Mouse (Mus musculus) embryonic facial prominence, embryonic 12.5 days (tissue): ENCODE measurements around the gene Strn3. TPM values are rescaled to one million over a fixed set of nuclear protein-coding genes. Genes with fewer than 3 reads are reported as not detected.
A peak's percentile ranks its signal among the peaks of the same experiment; 100 is the strongest.
"Not testable (repeated sequence)": the region's sequence is repeated elsewhere in the genome, so short reads cannot be mapped to it uniquely, and the experiment has no call there.

Experiments
- ATAC-seq: fragments of 200-750 bp; cut with Nextera tagmentation; 2 replicates; pipeline ENCODE4 v1.8.0; 2017; ENCODE audit not compliant: insufficient number of reproducible peaks, insufficient read depth, low FRiP score, low TSS enrichment
- H3K27ac ChIP-seq: fragments of 300-500 bp; sonication (generic); 2 replicates; pipeline ENCODE4 v1.5.1; 2016; ENCODE audit warnings: mild to moderate bottlenecking
- H3K27me3 ChIP-seq: fragments of 300-500 bp; sonication (generic); 2 replicates; pipeline ENCODE4 v1.6.1; 2016; ENCODE audit warnings: mild to moderate bottlenecking, moderate library complexity
- H3K36me3 ChIP-seq: fragments of 300-500 bp; sonication (generic); 2 replicates; pipeline ENCODE4 v1.6.1; 2016; ENCODE audit warnings: mild to moderate bottlenecking
- H3K4me1 ChIP-seq: fragments of 300-500 bp; sonication (generic); 2 replicates; pipeline ENCODE4 v1.6.1; 2016
- H3K4me2 ChIP-seq: fragments of 300-500 bp; sonication (generic); replicated peaks from 2 replicates; pipeline ENCODE4 v1.6.1; 2016; ENCODE audit warnings: mild to moderate bottlenecking, moderate library complexity
- H3K4me3 ChIP-seq: fragments of 300-500 bp; sonication (generic); 2 replicates; pipeline ENCODE4 v1.5.1; 2016; ENCODE audit warnings: mild to moderate bottlenecking
- H3K9ac ChIP-seq: fragments of 300-500 bp; sonication (generic); 2 replicates; pipeline ENCODE4 v1.6.1; 2016; ENCODE audit warnings: mild to moderate bottlenecking, moderate library complexity
- H3K9me3 ChIP-seq: fragments of 300-500 bp; sonication (generic); 2 replicates; pipeline ENCODE4 v1.6.1; 2016; ENCODE audit warnings: mild to moderate bottlenecking, moderate library complexity
- WGBS: fragments of 180-500 bp; shearing (Covaris S2); methylation state at CpG from one replicate; pipeline ENCODE4 v1.1.7; 2016; 5-methylcytosine and 5-hydroxymethylcytosine counted together
- polyA plus RNA-seq: library from polyadenylated mRNA; unstranded; fragments of >200 nt; fragmentation: Nextera tagmentation; extraction: Ambion mirVana; gene quantifications from 2 replicates; pipeline ENCODE4 v1.2.1, GENCODE M21; 2016

The Strn3 gene
- polyA plus RNA-seq, 1 experiment from 2014 or later = 68.4 TPM

GRCm38 (mm10) chr12:51692870-51693269 lies 1.2 kb upstream of the Strn3 start:
- H3K4me3 ChIP-seq, ATAC-seq, H3K27ac ChIP-seq, H3K36me3 ChIP-seq, H3K9me3 ChIP-seq, H3K4me1 ChIP-seq, H3K27me3 ChIP-seq, H3K9ac ChIP-seq: not testable (repeated sequence)
- peak overlapping the region; percentile 71; the same call in 1 of the 2 replicates for H3K4me2 ChIP-seq
- 77% methylated on average over 10 of the region's 10 CpGs for WGBS

- peak; percentile 48 for ATAC-seq
- Histone ChIP-seq H3K36me3 (no peaks in the 10 kb centered on the region), H3K4me3 (peak within 1 kb of the TSS; percentile 98), H3K27me3 (no peaks in the 10 kb centered on the region), H3K9me3 (no peaks in the 10 kb centered on the region), H3K4me1 (peaks cover 7% of the 10 kb centered on the region; the same call in 1 of the 2 replicates), H3K4me2 (peak within 1 kb of the TSS; percentile 71), H3K27ac (peak within 1 kb of the TSS; percentile 100), H3K9ac (peak within 1 kb of the TSS; percentile 99)
- WGBS = under 1% methylated on average over 106 of the region's 108 CpGs
Observed at GRCm38 (mm10) chr12:51690893-51691844, 528 bp downstream of the Strn3 start, which contains the start of gene Ap4s1. Ap4s1 (plus strand) TSS chr12:51691033.

GRCm38 (mm10) chr12:51688546-51688945 lies 3.2 kb downstream of the Strn3 start:
- Histone ChIP-seq H3K27me3 (no peaks in the 10 kb centered on the region), H3K27ac (no peak overlapping the region), H3K9me3 (no peaks in the 10 kb centered on the region), H3K4me3 (no peak overlapping the region), H3K36me3 (no peaks in the 10 kb centered on the region), H3K4me1 (peaks cover 7% of the 10 kb centered on the region; the same call in 1 of the 2 replicates), H3K9ac (no peak overlapping the region), H3K4me2 (no peak overlapping the region)
- ATAC-seq = no peak
- 91% methylated on average over 2 of the region's 2 CpGs for WGBS

- no peaks in the 10 kb centered on the region for H3K27me3 ChIP-seq
- H3K4me2 ChIP-seq = no peak overlapping the region
- H3K9ac ChIP-seq = no peak overlapping the region
- H3K4me3 ChIP-seq = no peak overlapping the region
- no peaks in the 10 kb centered on the region for H3K36me3 ChIP-seq
- H3K4me1 ChIP-seq = peaks cover 7% of the 10 kb centered on the region; the same call in 1 of the 2 replicates
- H3K27ac ChIP-seq = no peak overlapping the region
- no peak for ATAC-seq
- H3K9me3 ChIP-seq = no peaks in the 10 kb centered on the region
- 75% methylated on average over 1 of the region's 1 CpGs for WGBS
Observed at GRCm38 (mm10) chr12:51678844-51679243, 12.9 kb downstream of the Strn3 start.

GRCm38 (mm10) chr12:51676442-51676841 lies 15.3 kb downstream of the Strn3 start:
- WGBS = 56% methylated on average over 2 of the region's 2 CpGs

GRCm38 (mm10) chr12:51673270-51673669 lies 18.4 kb downstream of the Strn3 start:
- Histone ChIP-seq H3K4me2 (no peak overlapping the region), H3K36me3 (no peaks in the 10 kb centered on the region), H3K27ac (no peak overlapping the region), H3K4me1 (no peaks in the 10 kb centered on the region), H3K9me3 (no peaks in the 10 kb centered on the region), H3K9ac (no peak overlapping the region), H3K27me3 (no peaks in the 10 kb centered on the region), H3K4me3 (no peak overlapping the region)
- 57% methylated on average over 4 of the region's 4 CpGs for WGBS
- ATAC-seq = no peak

More at GRCm38 (mm10) chr12:51676442-51676841, 15.3 kb downstream of the Strn3 start:
- no peak overlapping the region for H3K27ac ChIP-seq
- no peak overlapping the region for H3K4me3 ChIP-seq
- H3K4me1 ChIP-seq = peaks cover 3% of the 10 kb centered on the region; the same call in 1 of the 2 replicates
- H3K27me3 ChIP-seq = no peaks in the 10 kb centered on the region
- H3K4me2 ChIP-seq = no peak overlapping the region
- no peak for ATAC-seq
- no peaks in the 10 kb centered on the region for H3K9me3 ChIP-seq
- no peak overlapping the region for H3K9ac ChIP-seq
- H3K36me3 ChIP-seq = no peaks in the 10 kb centered on the region

- 40% methylated on average over 5 of the region's 5 CpGs for WGBS
- H3K9me3 ChIP-seq = no peaks in the 10 kb centered on the region
- no peak for ATAC-seq
Observed at GRCm38 (mm10) chr12:51671231-51671891, 20.3 kb downstream of the Strn3 start.

DNA sequence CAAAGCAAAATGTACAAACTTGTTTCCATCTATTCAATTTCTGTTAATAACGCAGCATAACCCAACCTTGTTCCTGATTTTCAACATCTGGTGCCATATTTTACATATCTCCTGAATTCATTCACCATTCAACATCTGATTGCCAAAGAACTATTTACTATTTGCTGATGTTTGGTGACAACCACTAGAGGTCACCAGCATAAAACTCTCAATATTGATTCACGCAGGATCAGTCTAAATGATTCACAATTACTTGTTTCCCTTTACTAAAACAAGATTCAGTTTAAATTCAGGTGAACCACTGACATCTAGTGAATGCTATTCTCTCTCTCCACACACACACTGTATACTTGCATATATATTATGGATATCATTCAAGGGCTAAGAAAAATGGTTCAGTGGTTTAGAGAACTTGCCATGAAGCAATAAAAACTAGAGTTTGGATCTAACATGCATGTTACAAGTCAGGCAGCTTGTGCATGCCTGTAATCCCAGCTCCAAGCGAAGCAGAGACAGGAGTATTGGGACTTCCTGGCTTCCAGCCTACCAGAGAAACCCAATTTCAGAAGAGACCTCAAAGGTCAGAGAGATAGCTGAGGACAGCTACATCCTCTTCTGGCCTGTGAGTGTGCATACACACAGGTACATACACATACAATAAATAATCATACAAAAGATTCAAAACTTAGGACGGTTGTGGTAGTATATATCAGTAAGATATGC lies 24.8 kb downstream of the Strn3 start:
- Histone ChIP-seq H3K9ac (no peak overlapping the region), H3K9me3 (no peaks in the 10 kb centered on the region), H3K4me1 (peaks cover 4% of the 10 kb centered on the region; the same call in 1 of the 2 replicates), H3K36me3 (no peaks in the 10 kb centered on the region), H3K4me3 (no peak overlapping the region), H3K27me3 (no peaks in the 10 kb centered on the region), H3K27ac (no peak overlapping the region), H3K4me2 (no peak overlapping the region)
- 79% methylated on average over 4 of the region's 4 CpGs for WGBS
- ATAC-seq = no peak

More at GRCm38 (mm10) chr12:51671231-51671891, 20.3 kb downstream of the Strn3 start:
- Histone ChIP-seq H3K4me2 (no peak overlapping the region), H3K27me3 (no peaks in the 10 kb centered on the region), H3K36me3 (no peaks in the 10 kb centered on the region), H3K9ac (no peak overlapping the region), H3K27ac (no peak overlapping the region), H3K4me1 (no peaks in the 10 kb centered on the region), H3K4me3 (no peak overlapping the region)

DNA sequence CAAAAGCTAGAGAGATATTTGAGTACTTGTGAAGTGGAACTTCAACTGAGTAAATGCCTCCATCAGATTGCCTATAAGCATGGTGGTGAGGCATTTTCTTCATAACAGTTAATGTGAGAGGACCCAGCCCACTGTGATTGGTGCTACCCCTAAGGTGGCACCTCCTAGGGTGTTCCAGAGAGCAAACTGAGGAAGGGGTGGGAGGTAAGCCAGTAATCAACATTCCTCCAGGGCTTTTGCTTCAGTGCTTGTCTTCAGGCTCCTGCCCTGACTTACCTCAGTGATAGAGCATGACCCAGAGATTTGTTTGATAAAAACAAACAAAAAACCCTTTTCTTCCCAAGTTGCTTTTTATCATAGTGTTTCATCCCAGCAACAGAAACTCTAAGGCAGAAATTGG lies 27.8 kb downstream of the Strn3 start:
- Histone ChIP-seq H3K27me3 (no peaks in the 10 kb centered on the region), H3K27ac (no peak overlapping the region), H3K36me3 (no peaks in the 10 kb centered on the region), H3K4me1 (peaks cover 4% of the 10 kb centered on the region; the same call in 1 of the 2 replicates), H3K9ac (no peak overlapping the region), H3K9me3 (no peaks in the 10 kb centered on the region), H3K4me2 (no peak overlapping the region), H3K4me3 (no peak overlapping the region)
- ATAC-seq = no peak

- Histone ChIP-seq H3K36me3 (no peaks in the 10 kb centered on the region), H3K9me3 (no peaks in the 10 kb centered on the region), H3K9ac (no peak overlapping the region), H3K4me2 (no peak overlapping the region), H3K4me1 (peaks cover 4% of the 10 kb centered on the region; the same call in 1 of the 2 replicates), H3K4me3 (no peak overlapping the region), H3K27me3 (no peaks in the 10 kb centered on the region), H3K27ac (no peak overlapping the region)
- ATAC-seq = no peak
Observed at GRCm38 (mm10) chr12:51663011-51663410, 28.7 kb downstream of the Strn3 start.

DNA sequence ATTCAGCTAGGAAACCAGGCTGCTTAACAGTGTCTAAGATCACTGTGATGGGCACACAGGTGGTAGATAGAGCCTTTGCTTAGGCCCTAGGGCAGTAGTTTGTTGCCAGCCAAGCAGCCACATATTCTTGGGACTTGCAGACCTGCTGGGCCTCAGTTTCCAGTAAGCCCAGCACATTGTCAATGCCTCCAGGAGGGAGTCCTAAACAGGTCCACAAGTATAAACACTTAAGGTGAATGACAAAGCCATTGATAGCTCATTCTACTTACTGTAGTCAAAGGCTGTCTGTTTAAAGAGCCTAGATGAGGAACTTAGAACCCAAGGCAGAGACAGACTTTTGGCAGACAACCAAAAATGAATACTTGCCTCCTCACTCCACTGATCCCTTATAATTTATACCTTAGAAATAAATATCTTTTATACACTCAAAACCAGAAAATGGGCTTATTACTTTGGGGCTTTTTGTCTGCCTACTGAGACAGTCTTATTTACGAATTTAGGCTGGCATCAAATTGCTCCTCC lies 35.7 kb downstream of the Strn3 start:
- H3K27me3 ChIP-seq = no peaks in the 10 kb centered on the region
- no peak for ATAC-seq
- H3K4me3 ChIP-seq = no peak overlapping the region
- H3K27ac ChIP-seq = no peak overlapping the region
- H3K4me2 ChIP-seq = no peak overlapping the region
- no peaks in the 10 kb centered on the region for H3K4me1 ChIP-seq
- peaks cover 13% of the 10 kb centered on the region for H3K36me3 ChIP-seq
- no peak overlapping the region for H3K9ac ChIP-seq
- H3K9me3 ChIP-seq = no peaks in the 10 kb centered on the region
- 68% methylated on average over 1 of the region's 1 CpGs for WGBS
